Mouse (Mus musculus) cerebellum, postnatal 4 days (tissue): Measurements from ENCODE around the gene Arhgap27.
"Not testable (repeated sequence)": the region's sequence is repeated elsewhere in the genome, so short reads cannot be mapped to it uniquely, and the experiment has no call there.

Experiments used
- DNase-seq, 2 experiments: peaks; one replicate each; pipeline ENCODE4 v3.0.0; 2022; ENCODE audit warnings: low spot score in 2 of 2, mixed read lengths in 1 of 2

Arhgap27 gene

DNA sequence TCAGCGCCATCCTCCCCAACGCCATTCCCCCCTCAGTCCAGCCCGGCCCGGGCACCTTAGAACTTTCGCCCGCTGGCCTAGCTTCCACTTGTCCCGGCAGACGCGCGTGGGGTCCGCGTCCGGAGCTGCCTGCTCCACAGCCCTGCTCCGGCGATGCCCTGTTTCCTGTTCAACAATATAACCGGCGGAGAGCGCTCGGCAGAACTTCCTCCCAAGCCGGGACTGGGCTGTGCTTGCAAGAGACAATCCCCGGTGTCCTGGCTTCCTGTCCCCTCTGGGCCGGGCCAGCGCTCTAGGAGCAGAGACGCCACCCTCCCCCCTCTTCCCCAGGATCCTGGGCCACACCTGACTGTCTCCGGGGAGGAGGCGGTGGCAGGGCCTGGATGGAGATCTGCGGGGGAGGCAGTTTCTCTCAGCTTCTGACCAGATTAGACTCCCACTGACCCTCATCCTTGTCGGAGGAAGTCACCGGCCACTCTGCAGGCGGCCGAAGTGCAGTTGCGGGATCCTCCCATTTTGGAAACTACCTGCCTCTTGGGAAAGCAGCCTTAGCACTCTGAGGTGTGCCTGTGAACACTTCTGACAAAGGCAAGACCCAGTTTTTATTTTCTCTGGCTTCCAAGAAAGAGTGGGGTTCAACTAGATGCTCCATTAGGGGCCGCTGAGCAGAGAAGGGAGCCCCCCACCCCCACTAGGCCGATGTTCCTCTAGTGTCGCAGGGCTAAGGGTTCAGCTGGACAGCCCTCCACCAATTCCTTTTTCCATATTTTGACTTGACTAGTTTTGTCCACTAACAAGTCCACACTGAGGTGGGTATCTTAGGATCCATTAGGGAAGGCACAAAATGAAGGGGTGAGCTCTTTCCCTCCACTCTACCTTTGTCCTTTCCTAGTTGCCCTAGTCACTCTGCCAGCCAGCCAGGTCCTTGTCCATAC lies at the start of gene Arhgap27:
Gene Arhgap27 (minus strand): TSS at position 479 of the 935 bp plus-strand sequence.
- no peak for DNase-seq

DNA sequence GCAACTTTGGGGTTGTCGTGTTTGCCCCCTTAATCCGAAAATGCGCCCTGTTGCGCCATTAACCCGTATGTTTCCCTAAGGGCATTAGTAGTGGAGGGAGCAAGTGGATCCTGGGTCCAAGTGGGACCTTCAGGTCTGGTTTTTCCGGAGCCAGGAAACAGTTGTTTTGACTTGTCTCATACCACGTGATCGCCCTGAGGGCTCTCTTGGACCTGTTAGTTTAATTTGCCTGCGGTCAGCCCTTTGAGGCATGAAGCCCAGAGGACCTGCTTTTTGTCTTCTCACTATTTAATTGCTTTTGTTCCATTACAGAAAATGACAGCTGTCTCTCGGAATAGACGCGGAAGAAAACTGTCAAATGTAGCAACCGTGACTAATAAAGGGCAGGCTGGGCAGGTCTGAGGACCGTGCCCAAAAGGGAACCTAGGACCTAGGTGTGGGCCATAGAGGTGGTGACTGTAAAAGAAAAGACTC lies 49.5 kb upstream of the Arhgap27 start:
- no peak for DNase-seq

GRCm38 (mm10) chr11:103411981-103412949 lies 48.8 kb upstream of the Arhgap27 start, which contains the start of gene Plekhm1:
Gene Plekhm1, minus strand, starts transcription at chr11:103412687.
- DNase-seq = peak; percentile 87 to 94

DNA sequence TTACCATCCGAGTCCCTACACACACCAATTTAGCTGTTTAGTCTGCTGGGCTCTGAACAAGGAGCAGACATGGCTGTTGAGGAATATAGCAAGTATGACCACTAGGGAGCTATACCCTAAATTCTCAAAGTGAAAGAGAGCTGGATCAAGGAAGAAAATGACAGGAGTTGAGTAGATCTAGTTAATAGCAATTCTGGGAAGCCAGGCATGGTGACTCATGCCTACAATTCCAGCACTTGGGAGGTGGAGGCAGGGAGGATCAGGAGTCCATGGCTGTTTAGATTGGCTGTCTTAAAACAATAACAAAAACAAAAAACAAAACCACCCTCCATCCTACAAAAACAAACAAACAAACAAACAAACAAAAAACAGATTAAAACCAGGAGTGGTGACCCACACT lies 47.8 kb upstream of the Arhgap27 start:
- DNase-seq = no peak

DNA sequence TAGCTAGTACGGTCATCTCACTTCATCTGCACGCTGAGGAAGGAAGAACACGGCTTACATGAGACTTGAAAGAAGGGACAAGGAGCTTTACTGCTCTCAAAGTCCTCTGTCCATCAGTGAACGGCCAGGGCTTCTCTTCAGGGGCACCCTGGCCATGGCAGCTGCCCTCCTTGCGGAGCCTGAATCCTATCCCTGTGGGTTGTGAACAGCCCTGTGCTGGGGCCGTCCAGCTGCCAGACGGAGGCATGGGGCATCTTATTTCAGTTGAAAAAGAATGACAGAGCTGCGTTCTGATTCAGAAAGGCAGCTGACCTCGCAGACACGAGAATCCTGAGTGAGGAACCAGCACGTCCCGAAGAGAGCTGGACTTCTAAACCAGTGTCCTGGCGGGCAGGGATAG lies 45.4 kb upstream of the Arhgap27 start:
- no peak for DNase-seq

- not testable (repeated sequence) for DNase-seq
These were observed 43.6 kb upstream of the Arhgap27 start for GRCm38 (mm10) chr11:103407136-103407535.

DNA sequence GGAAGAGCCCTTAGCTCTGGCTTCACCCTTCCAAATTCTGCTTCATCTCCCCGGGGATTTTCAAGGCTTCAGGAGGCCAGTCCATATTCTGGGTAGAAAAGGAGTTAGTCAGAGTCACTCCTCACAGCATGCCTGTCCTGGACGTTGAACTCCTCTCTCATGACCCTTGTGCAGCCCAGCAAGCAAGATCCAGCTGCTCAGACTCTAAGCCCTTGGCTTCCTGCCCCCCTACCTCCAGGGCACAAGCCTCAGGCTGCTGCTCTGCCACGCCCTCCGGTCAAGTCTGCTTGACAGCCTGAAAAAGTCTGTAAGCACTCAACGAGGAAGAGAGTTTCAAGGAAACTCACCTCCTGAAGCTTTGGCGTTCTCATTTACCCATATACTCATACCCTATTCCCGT lies 43.1 kb upstream of the Arhgap27 start:
- DNase-seq = no peak

GRCm38 (mm10) chr11:103405814-103406213 lies 42.3 kb upstream of the Arhgap27 start:
- no peak for DNase-seq

DNA sequence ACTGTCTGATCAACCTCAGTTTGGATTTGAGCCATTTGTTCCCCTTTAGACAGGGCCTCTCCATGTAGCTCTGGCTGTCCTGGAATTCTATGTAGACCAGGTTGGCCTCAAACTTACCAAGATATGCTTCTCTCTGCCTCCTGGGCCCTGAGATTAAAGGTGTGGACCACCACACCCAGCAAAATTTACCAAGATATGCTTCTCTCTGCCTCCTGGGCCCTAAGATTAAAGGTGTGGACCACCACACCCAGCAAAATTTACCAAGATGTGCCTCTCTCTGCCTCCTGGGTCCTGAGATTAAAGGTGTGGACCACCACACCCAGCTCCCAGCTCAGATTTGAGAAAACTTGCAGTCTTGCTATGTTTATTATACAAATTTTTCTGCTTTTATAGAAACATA lies 41.1 kb upstream of the Arhgap27 start:
- DNase-seq = no peak

- no peak for DNase-seq
These were observed 40.3 kb upstream of the Arhgap27 start for GRCm38 (mm10) chr11:103403776-103404175.

GRCm38 (mm10) chr11:103402738-103403137 lies 39.2 kb upstream of the Arhgap27 start:
- no peak for DNase-seq

GRCm38 (mm10) chr11:103402198-103402597 lies 38.7 kb upstream of the Arhgap27 start:
- no peak for DNase-seq

- no peak for DNase-seq
These were observed 36.5 kb upstream of the Arhgap27 start for GRCm38 (mm10) chr11:103399986-103400385.

GRCm38 (mm10) chr11:103399050-103399449 lies 35.6 kb upstream of the Arhgap27 start:
- DNase-seq = no peak

GRCm38 (mm10) chr11:103396682-103397081 lies 33.2 kb upstream of the Arhgap27 start:
- DNase-seq = no peak

- DNase-seq = no peak
These were observed 32.7 kb upstream of the Arhgap27 start for GRCm38 (mm10) chr11:103396236-103396635.

DNA sequence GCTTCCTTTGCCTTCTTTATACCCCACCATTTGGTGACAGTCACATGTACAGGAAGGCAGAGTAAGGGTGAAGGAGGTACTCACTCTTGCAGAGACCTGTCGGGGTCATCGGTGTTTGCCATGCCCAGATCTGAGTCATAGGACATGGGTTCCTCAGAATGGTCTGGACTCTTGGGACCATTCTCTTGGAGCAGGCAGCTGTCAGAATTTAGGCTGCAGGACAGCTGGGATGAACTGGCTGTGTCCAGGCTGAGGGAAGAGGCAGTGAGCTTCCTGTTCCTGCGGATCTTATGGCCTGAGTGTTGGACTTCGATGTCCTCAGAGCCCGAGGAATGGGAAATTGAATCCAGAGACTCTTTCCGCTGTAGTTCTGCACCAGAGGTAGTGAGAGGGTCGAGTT lies 31.1 kb upstream of the Arhgap27 start:
- DNase-seq = no peak

DNA sequence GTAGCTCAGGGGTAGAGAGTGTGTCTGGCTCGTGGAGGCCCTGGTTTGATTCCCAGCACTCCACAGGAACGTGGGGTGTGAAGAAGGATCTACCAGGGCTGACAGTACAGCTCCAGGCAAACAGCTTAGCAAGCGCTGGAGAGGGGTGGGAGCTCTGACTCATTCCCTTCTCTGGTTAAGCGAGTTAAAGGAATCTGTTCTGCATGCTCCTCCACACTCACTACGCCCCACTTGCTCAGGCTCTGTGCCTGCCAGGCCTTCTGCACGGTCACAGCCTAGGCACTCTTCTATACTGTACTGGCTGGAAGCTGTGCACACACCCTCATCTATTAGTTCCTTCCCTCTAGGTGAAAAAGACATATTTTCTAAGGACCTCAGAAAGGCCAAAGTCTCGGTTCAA lies 30.5 kb upstream of the Arhgap27 start:
- DNase-seq = no peak

GRCm38 (mm10) chr11:103387870-103388526 lies 24.5 kb upstream of the Arhgap27 start:
- DNase-seq = no peak

GRCm38 (mm10) chr11:103386827-103387226 lies 23.3 kb upstream of the Arhgap27 start:
- no peak for DNase-seq

DNA sequence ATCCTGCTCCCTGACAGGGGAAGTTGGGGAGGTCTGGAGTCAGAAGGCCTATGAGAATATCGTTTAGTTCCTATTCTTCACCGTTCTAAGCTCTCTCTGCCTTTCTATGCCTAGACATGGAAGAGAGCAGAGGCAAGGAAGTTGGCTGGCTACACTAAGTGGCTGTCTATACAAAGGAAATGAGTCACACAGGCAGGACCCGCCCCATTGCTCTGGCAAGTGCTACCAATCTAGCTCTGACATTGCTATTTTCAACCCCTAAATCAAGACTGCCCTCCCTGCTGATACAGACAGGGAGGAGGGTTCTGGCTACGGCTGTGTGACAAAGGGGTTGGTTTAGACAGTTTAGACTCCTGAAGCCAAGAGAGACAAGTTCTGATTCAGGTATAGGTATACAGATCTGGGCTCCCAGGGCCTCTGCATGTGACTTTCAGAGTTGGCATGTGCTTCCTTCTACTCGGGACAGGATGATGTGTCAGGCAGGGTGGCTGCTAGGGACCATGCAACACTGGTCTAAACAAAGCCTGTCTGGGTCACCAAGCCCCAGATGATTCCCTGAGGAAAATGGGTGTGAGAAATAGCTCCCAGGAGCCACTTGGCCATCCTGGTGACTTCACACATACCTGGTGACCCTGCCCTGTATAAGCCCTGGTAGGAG lies 18.6 kb upstream of the Arhgap27 start:
- no peak for DNase-seq
